Mouse (Mus musculus) hindbrain, embryonic 14.5 days (tissue): ENCODE measurements at regions not wholly inside any gene's neighbourhood (a gene's known extent, or its start where the extent isn't known, plus 50 kb on each side); places are given as distances from the start of the nearest gene placed in this dataset.

Experiments used
- ATAC-seq: fragments of 200-750 bp; cut with Nextera tagmentation; 2 replicates; pipeline ENCODE4 v1.8.0; 2017; ENCODE audit warnings: moderate number of reproducible peaks, mild to moderate bottlenecking, moderate TSS enrichment, moderate library complexity; ENCODE audit not compliant: low FRiP score
- DNase-seq: peaks from one replicate; pipeline ENCODE4 v3.0.0-alpha.2; 2015; ENCODE audit warnings: low spot score
- H3K27ac ChIP-seq: fragments of 300-500 bp; sonication (generic); 2 replicates; pipeline ENCODE4 v1.5.1; 2014; ENCODE audit warnings: mild to moderate bottlenecking, moderate library complexity
- H3K27me3 ChIP-seq: fragments of 300-500 bp; sonication (generic); 2 replicates; pipeline ENCODE4 v1.6.1; 2014; ENCODE audit warnings: mild to moderate bottlenecking, low read length, mixed read lengths; ENCODE audit not compliant: control insufficient read depth, insufficient read depth
- H3K36me3 ChIP-seq: fragments of 300-500 bp; sonication (generic); replicated peaks from 2 replicates; pipeline ENCODE4 v1.6.1; 2014; ENCODE audit not compliant: control insufficient read depth, insufficient read depth
- H3K4me1 ChIP-seq: fragments of 300-500 bp; sonication (generic); replicated peaks from 2 replicates; pipeline ENCODE4 v1.6.1; 2014; ENCODE audit warnings: antibody characterized with exemption, low read length, mixed read lengths; ENCODE audit not compliant: control insufficient read depth, insufficient read depth
- H3K4me2 ChIP-seq: fragments of 300-500 bp; sonication (generic); replicated peaks from 2 replicates; pipeline ENCODE4 v1.6.1; 2014; ENCODE audit warnings: mild to moderate bottlenecking, moderate library complexity
- H3K4me3 ChIP-seq: fragments of 300-500 bp; sonication (generic); replicated peaks from 2 replicates; pipeline ENCODE4 v1.5.1; 2014; ENCODE audit warnings: mild to moderate bottlenecking, low read length
- H3K9ac ChIP-seq: fragments of 300-500 bp; sonication (generic); 2 replicates; pipeline ENCODE4 v1.6.1; 2014
- H3K9me3 ChIP-seq: fragments of 300-500 bp; sonication (generic); 2 replicates; pipeline ENCODE4 v1.6.1; 2016; ENCODE audit warnings: low read length; ENCODE audit not compliant: control insufficient read depth
- WGBS: fragments of 180-500 bp; shearing (Covaris S2); extraction: QIAGEN DNeasy Blood & Tissue Kit; methylation state at CpG from one replicate; pipeline ENCODE4 v1.1.7; 2014; 5-methylcytosine and 5-hydroxymethylcytosine counted together

- H3K9me3 ChIP-seq, result no peaks in the 10 kb centered on the region
- ATAC-seq, result no peak
- no peaks in the 10 kb centered on the region for H3K36me3 ChIP-seq
- H3K4me1 ChIP-seq, result no peaks in the 10 kb centered on the region
- no peak overlapping the region for H3K4me3 ChIP-seq
- H3K4me2 ChIP-seq, result no peak overlapping the region
- H3K9ac ChIP-seq, result no peak overlapping the region
- 88% methylated on average over 3 of the region's 3 CpGs for WGBS
- no peak overlapping the region for H3K27ac ChIP-seq
- no peaks in the 10 kb centered on the region for H3K27me3 ChIP-seq
- DNase-seq, result no peak
Observed at GRCm38 (mm10) chr3:109224526-109224925, 101.6 kb downstream of the Slc25a24 start.

- no peaks in the 10 kb centered on the region for H3K9me3 ChIP-seq
- no peak overlapping the region for H3K4me3 ChIP-seq
- H3K9ac ChIP-seq, result no peak overlapping the region
- H3K27me3 ChIP-seq, result no peaks in the 10 kb centered on the region
- DNase-seq (no peak), ATAC-seq (no peak)
- H3K36me3 ChIP-seq, result no peaks in the 10 kb centered on the region
- no peak overlapping the region for H3K27ac ChIP-seq
- H3K4me2 ChIP-seq, result no peak overlapping the region
- 55% methylated on average over 4 of the region's 4 CpGs for WGBS
- no peaks in the 10 kb centered on the region for H3K4me1 ChIP-seq
Observed at GRCm38 (mm10) chr3:109234275-109234674, 106.2 kb upstream of the Vav3 start.

- Histone ChIP-seq H3K4me2 (no peak overlapping the region), H3K36me3 (no peaks in the 10 kb centered on the region), H3K27me3 (no peaks in the 10 kb centered on the region), H3K4me1 (no peaks in the 10 kb centered on the region), H3K4me3 (no peak overlapping the region), H3K9ac (no peak overlapping the region), H3K9me3 (no peaks in the 10 kb centered on the region), H3K27ac (no peak overlapping the region)
- WGBS, result 94% methylated on average over 5 of the region's 5 CpGs
- DNase-seq (no peak), ATAC-seq (no peak)
Observed at GRCm38 (mm10) chr3:109236918-109237317, 103.5 kb upstream of the Vav3 start.

DNA sequence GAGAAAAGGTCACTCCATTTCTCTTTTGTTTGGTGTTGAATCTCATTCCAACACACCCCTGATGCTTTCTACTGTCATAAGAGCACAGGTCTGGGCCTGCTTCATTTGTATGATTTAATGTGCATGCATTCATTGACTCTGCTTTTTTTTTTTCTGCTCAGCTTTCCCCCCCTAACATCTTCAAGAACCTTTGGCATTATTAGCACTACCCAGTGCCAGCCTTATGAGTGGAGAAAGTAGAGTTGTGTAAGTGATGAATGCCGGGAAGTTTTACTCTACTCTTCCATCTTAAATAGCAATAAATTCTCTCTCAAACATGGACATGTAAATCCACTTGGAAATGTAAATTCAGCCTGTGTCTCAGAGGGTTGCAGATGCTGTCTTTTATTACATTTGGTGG is 97.0 kb upstream of the Vav3 start:
- H3K4me3 ChIP-seq, result no peak overlapping the region
- ATAC-seq, result no peak
- DNase-seq, result no peak
- no peak overlapping the region for H3K4me2 ChIP-seq
- H3K27ac ChIP-seq, result no peak overlapping the region
- peaks cover 8% of the 10 kb centered on the region; the same call in 1 of the 2 replicates for H3K9me3 ChIP-seq
- WGBS, result 94% methylated on average over 1 of the region's 1 CpGs
- H3K27me3 ChIP-seq, result no peaks in the 10 kb centered on the region
- no peaks in the 10 kb centered on the region for H3K4me1 ChIP-seq
- H3K9ac ChIP-seq, result no peak overlapping the region
- no peaks in the 10 kb centered on the region for H3K36me3 ChIP-seq

DNA sequence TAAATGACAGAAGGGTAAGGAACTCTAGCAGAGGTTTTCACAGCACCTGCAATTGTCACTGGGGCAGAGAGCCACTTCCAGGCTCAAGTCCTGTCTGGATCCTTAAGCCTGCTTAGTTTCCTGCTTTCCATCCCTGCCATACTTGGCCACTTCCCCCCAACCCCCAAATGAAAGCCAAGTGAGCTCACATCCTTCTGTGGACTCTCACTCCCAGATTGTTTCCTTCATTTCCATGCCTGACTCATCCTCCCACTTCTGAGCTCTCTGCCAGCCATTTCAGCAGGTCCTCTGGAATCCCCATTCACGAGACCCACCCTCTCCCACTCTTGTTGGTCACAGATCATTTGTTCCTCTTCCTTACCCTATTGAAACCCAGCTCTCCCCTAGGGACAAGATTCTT is 91.7 kb upstream of the Vav3 start:
- H3K27me3 ChIP-seq, result no peaks in the 10 kb centered on the region
- peaks cover 8% of the 10 kb centered on the region; the same call in 1 of the 2 replicates for H3K9me3 ChIP-seq
- ATAC-seq (no peak), DNase-seq (no peak)
- no peaks in the 10 kb centered on the region for H3K36me3 ChIP-seq
- no peak overlapping the region for H3K27ac ChIP-seq
- no peak overlapping the region for H3K4me2 ChIP-seq
- no peak overlapping the region for H3K4me3 ChIP-seq
- WGBS, result 32% methylated on average over 1 of the region's 1 CpGs
- no peaks in the 10 kb centered on the region for H3K4me1 ChIP-seq
- H3K9ac ChIP-seq, result no peak overlapping the region

DNA sequence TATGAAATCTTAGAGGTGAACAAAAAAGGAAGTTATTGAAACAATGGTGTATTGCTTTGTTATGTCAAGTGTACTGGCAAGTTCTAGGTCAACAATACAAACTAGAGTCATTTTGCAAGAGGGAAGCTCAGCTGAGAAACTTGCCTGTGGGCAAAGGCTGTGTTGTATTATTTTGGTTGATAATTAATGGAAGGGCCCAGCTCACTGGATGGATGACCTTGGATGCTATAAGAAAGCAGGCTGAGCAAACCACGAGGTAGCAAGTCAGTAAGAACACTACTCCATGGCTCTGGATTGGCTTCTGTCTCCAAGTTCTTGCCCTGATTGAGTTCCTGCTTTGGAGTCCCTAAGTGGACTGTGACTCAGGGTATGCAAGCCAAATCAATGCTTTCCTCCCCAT is 91.1 kb upstream of the Vav3 start:
- Histone ChIP-seq H3K27ac (no peak overlapping the region), H3K9me3 (peaks cover 7% of the 10 kb centered on the region; the same call in 1 of the 2 replicates), H3K4me3 (no peak overlapping the region), H3K27me3 (no peaks in the 10 kb centered on the region), H3K9ac (no peak overlapping the region), H3K4me2 (no peak overlapping the region), H3K36me3 (no peaks in the 10 kb centered on the region), H3K4me1 (no peaks in the 10 kb centered on the region)
- WGBS, result 89% methylated on average over 1 of the region's 1 CpGs
- ATAC-seq, result no peak
- no peak for DNase-seq

GRCm38 (mm10) chr3:109249989-109250388 is 90.5 kb upstream of the Vav3 start:
- no peaks in the 10 kb centered on the region for H3K36me3 ChIP-seq
- no peak for ATAC-seq
- H3K27me3 ChIP-seq, result no peaks in the 10 kb centered on the region
- no peak overlapping the region for H3K9ac ChIP-seq
- peaks cover 1% of the 10 kb centered on the region; the same call in 1 of the 2 replicates for H3K9me3 ChIP-seq
- H3K4me3 ChIP-seq, result no peak overlapping the region
- DNase-seq, result no peak
- no peak overlapping the region for H3K27ac ChIP-seq
- 72% methylated on average over 2 of the region's 2 CpGs for WGBS
- H3K4me1 ChIP-seq, result no peaks in the 10 kb centered on the region
- H3K4me2 ChIP-seq, result no peak overlapping the region

DNA sequence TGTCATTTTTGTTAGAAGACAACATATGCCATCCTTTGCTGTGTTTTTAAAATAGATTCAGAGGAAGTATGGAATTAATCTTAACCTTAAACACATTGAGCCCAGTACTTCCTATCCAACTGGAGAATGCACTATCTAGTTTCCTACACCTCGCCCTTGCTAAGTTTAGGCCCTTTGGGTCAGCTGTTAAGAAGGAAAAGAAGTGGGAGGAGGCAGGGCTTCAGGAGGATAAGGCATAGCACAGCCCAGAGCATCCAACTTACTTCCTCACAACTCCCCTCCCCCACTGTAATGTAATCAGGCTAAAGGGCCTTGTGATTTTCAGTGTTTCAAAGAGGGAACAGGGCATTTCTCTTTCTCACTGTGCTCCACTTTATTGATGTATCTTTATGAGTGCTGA is 88.7 kb upstream of the Vav3 start:
- Histone ChIP-seq H3K36me3 (no peaks in the 10 kb centered on the region), H3K4me3 (no peak overlapping the region), H3K4me2 (no peak overlapping the region), H3K4me1 (no peaks in the 10 kb centered on the region), H3K9me3 (no peaks in the 10 kb centered on the region), H3K9ac (no peak overlapping the region), H3K27ac (no peak overlapping the region), H3K27me3 (no peaks in the 10 kb centered on the region)
- no peak for DNase-seq
- 71% methylated on average over 1 of the region's 1 CpGs for WGBS
- ATAC-seq, result no peak

DNA sequence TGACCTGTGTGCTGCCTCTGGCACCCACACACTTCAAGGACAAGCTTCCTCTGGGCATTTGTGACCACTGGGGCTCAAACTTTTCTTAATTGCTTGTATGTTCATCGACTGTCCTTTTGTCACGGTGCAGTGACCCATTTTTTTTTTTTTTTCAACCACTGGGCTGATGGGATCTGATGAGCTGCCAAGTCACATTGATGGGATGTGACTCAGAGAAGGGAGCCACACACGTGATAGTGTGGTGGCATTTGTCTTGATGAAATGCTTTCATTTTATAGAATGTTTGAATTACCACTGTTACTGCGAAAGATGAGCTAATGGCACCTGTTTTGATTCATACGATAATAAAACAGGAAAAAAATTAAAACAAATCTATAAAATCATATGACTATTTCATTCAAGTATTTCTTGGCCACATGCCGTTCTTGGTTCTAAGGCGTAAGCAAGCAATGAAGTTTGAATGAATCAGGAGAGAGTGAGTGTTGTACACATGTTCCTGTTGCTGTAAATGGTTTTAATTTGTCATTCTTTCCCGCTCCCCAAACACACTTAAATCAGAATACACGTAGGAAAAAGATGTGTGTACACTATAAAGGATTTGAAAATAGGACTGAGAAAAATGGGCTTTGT is 86.3 kb upstream of the Vav3 start:
- WGBS, result 71% methylated on average over 9 of the region's 9 CpGs
- H3K36me3 ChIP-seq, result no peaks in the 10 kb centered on the region
- no peaks in the 10 kb centered on the region for H3K4me1 ChIP-seq
- no peak for DNase-seq
- H3K27me3 ChIP-seq, result no peaks in the 10 kb centered on the region
- H3K4me3 ChIP-seq, result no peak overlapping the region
- H3K4me2 ChIP-seq, result no peak overlapping the region
- no peak for ATAC-seq
- no peaks in the 10 kb centered on the region for H3K9me3 ChIP-seq
- no peak overlapping the region for H3K27ac ChIP-seq
- no peak overlapping the region for H3K9ac ChIP-seq

- Histone ChIP-seq H3K9ac (no peak overlapping the region), H3K27ac (no peak overlapping the region), H3K27me3 (no peaks in the 10 kb centered on the region), H3K4me3 (no peak overlapping the region), H3K4me1 (no peaks in the 10 kb centered on the region), H3K9me3 (no peaks in the 10 kb centered on the region), H3K4me2 (no peak overlapping the region), H3K36me3 (no peaks in the 10 kb centered on the region)
- ATAC-seq, result no peak
- 83% methylated on average over 5 of the region's 5 CpGs for WGBS
- DNase-seq, result no peak
Observed at GRCm38 (mm10) chr3:109254957-109255356, 85.5 kb upstream of the Vav3 start.
